Mouse (Mus musculus): ENCODE results near the gene Olfr410.
A peak's percentile ranks its signal among the peaks of the same experiment; 100 is the strongest.

Olfr410 gene

GRCm38 (mm10) chr11:74337931-74338330 is at the start of gene Olfr410:
Olfr410 (minus strand) TSS chr11:74338031.
- DNase-seq (ENCODE audit: low read depth) = no peak

GRCm38 (mm10) chr11:74387203-74387602 is 49.4 kb upstream of the Olfr410 start:
- DNase-seq (ENCODE audit: low read depth) = no peak

GRCm38 (mm10) chr11:74385674-74386073 is 47.8 kb upstream of the Olfr410 start:
- DNase-seq (ENCODE audit: low read depth) = no peak

DNA sequence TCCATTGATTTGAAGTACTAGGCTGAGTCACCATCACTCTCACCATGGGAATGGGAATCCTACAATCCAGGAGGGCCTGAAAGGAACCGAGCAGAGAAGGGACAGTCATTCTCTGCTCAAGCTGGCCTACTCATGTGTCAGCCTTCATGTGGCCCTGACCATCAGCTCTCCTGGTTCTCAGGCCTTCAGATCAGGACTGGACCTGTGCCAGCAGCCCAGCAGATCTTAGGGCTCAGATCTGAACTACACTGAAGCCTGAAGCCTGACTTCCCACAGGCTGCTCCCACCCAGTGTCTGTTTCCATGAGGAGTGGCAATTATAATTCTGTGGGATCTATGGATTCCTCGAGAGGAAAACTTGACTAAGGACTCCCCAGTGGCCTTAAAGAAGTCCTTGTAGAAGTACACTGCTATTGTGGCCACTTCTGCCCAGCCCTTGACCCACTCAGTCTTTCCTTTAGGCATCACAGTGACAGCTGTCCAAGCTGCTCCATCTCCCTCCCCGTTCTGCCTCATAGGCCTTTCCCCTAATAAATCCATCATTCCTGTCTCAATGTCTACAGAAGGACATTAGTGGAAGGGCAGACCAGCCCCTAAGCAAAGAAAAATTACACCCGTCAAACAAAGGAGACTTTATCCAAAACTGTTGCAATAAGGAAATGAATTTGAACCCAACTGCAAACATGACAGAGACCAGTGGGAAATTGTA is 41.5 kb upstream of the Olfr410 start:
- DNase-seq (ENCODE audit: low read depth) = no peak

DNA sequence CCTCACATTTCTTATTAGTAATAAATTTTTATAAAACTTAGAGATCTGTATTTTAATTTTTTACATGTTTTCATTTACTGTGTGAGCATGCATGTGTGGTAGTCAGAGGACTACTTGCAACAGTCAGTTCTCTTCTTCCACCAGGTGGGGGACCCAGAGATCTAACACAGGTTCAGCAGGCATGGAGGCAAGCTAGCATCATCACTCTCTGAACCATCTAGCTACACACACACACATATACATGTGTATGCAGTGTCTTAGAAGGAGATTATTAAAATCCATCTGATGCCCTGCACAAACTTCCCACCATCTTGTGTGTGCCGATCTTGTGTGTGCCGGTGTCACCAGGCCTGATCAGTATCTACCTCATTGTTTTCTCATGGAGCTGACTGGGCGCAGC is 39.0 kb upstream of the Olfr410 start:
- DNase-seq (ENCODE audit: low read depth) = peak; percentile 85

- DNase-seq (ENCODE audit: low read depth) = peak; percentile 93
Measured at GRCm38 (mm10) chr11:74371393-74372100, 33.7 kb upstream of the Olfr410 start.

DNA sequence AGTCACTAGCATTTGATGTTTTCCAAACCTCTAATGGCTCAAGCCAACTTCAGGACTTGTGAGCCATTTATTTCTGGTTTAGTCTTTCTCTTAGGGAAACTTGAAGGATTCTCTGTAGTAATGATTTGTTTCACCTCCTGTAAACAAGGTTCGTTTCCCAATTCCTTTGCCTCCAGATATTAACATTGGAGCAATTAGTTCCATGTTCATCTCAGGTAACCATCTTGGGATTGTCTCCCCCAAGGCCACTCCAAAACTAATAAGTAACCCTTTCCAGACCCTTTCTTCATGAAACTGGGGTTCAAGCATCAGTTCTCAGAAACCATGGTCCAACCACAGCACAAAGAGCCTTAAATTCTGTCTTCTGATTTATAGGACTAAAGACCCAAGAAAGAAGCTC is 23.9 kb upstream of the Olfr410 start, which contains the start of gene Olfr412:
TSS of gene Olfr412 (plus strand) at position 301 of the 400 bp plus-strand sequence.
- DNase-seq (ENCODE audit: low read depth) = no peak

DNA sequence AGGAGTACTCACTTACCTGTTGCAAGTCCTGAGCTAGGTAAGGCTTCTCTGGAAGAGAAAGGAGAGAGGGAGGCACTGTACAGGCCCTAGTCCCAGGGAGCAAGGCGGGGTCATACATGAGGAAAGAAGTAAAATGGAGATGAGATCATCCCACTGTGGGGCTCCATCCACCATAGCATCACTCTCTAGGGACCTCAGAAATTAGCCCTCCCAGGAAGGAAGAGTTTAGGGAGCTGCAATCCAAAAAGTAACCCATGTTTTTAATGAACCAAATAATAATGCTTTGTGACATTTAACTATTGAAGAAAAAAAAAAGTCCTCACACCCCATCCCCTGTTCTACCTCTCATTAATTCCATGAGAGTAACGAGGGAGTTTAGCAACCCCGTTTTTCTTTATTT is 14.7 kb upstream of the Olfr410 start, which contains the start of gene Olfr411:
TSS of gene Olfr411 (minus strand) at position 101 of the 400 bp plus-strand sequence.
- no peak for DNase-seq (ENCODE audit: low read depth)

- no peak for DNase-seq (ENCODE audit: low read depth)
Measured at GRCm38 (mm10) chr11:74328781-74329180, 9.1 kb downstream of the Olfr410 start.

DNA sequence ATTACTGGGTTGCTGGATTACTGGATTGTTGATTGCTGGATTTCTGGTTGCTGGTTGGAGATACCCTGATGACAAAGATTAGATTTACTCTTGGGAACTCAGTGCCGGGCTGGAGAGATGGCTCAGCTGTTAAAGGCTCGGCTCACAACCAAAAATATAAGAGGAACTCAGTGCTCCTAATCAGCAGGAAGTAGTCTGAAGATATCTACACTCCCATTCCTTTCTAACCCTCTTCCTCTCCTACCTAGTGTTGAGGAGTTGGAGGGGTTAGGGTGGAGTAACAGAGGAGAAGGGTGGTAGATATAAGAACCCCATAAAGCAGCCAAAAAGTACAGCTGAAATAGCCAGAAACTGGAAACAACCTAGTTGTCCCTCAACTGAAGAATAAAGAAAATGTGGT is 11.8 kb downstream of the Olfr410 start:
- DNase-seq (ENCODE audit: low read depth) = no peak

DNA sequence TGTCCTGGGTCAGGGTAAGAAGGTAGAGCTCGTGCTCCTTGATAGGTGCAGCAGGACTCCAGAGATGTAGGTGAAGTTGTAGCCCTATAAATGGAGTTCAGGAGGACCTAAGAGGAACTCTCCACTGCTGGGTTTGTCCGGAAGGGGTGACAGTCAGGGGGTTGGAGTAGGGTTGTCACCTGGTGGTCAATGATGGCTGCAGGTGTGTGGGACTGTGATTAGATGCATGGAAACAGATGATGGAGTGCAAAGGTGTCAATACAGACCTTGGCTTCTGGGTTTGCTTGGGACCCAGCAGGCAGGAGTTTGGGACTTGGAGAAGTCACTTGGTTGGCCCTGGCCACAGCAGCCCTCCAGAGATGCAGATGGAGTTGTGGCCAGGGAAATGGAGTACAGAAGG is 50.6 kb downstream of the Olfr410 start:
- no peak for DNase-seq (ENCODE audit: low read depth)

- DNase-seq (ENCODE audit: low read depth) = no peak
Measured at GRCm38 (mm10) chr11:74283436-74283835, 54.4 kb downstream of the Olfr410 start, which contains the start of gene Olfr59. Olfr59 (plus strand) TSS chr11:74283736.
